Mouse (Mus musculus): ENCODE data around the gene Cacna2d1. TPM values are rescaled to one million over a fixed set of nuclear protein-coding genes. Genes with fewer than 3 reads are reported as not detected.

Cacna2d1 gene
- total RNA-seq, 2 experiments from 2014 or later: 196 to 212 TPM

- intact Hi-C loops (cut with DNase I): no loop called here
- peak in 1 of 2 experiments; percentile 25 for DNase-seq (ENCODE audit: low spot score in 2 of 2)
Observed at GRCm38 (mm10) chr5:15974652-15975051, 40.2 kb downstream of the Cacna2d1 start.

GRCm38 (mm10) chr5:15979225-15979624 lies 44.7 kb downstream of the Cacna2d1 start:
- intact Hi-C loops (cut with DNase I): no loop called here

GRCm38 (mm10) chr5:15982573-15982972 lies 48.1 kb downstream of the Cacna2d1 start:
- intact Hi-C loops (cut with DNase I): no loop called here
- no peak for DNase-seq (ENCODE audit: low spot score in 2 of 2)

More at GRCm38 (mm10) chr5:15979225-15979624, 44.7 kb downstream of the Cacna2d1 start:
- DNase-seq (ENCODE audit: low spot score in 2 of 2): no peak

GRCm38 (mm10) chr5:15983354-15983753 lies 48.9 kb downstream of the Cacna2d1 start:
- intact Hi-C loops (cut with DNase I): no loop called here
- no peak for DNase-seq (ENCODE audit: low spot score in 2 of 2)

GRCm38 (mm10) chr5:15985228-15985858 lies 50.9 kb downstream of the Cacna2d1 start:
- DNase-seq (ENCODE audit: low spot score in 2 of 2): no peak
- intact Hi-C loops (cut with DNase I): no loop called here

- no peak for DNase-seq (ENCODE audit: low spot score in 2 of 2)
- intact Hi-C loops (cut with DNase I): no loop called here
Observed at GRCm38 (mm10) chr5:15985901-15986300, 51.4 kb downstream of the Cacna2d1 start.

- intact Hi-C loops (cut with DNase I): no loop called here
- no peak for DNase-seq (ENCODE audit: low spot score in 2 of 2)
Observed at GRCm38 (mm10) chr5:15991428-15992139, 57.1 kb downstream of the Cacna2d1 start.

- no peak for DNase-seq (ENCODE audit: low spot score in 2 of 2)
- intact Hi-C loops (cut with DNase I): no loop called here
Observed at GRCm38 (mm10) chr5:15993252-15993944, 58.9 kb downstream of the Cacna2d1 start.

- no peak for DNase-seq (ENCODE audit: low spot score in 2 of 2)
- intact Hi-C loops (cut with DNase I): no loop called here
Observed at GRCm38 (mm10) chr5:15997190-15997589, 62.7 kb downstream of the Cacna2d1 start.

- intact Hi-C loops (cut with DNase I): no loop called here
- DNase-seq (ENCODE audit: low spot score in 2 of 2): no peak
Observed at GRCm38 (mm10) chr5:15997769-15998168, 63.3 kb downstream of the Cacna2d1 start.

- intact Hi-C loops (cut with DNase I): loop anchor here (5.0 kb wide), 1 partner anchor 64 kb away; no protein-coding TSS in a partner anchor
- peak; percentile 32 to 49 for DNase-seq (ENCODE audit: low spot score in 2 of 2)
Observed at GRCm38 (mm10) chr5:16000917-16001316, 66.4 kb downstream of the Cacna2d1 start.

GRCm38 (mm10) chr5:16002431-16003063 lies 68.1 kb downstream of the Cacna2d1 start:
- no peak for DNase-seq (ENCODE audit: low spot score in 2 of 2)
- intact Hi-C loops (cut with DNase I): loop anchor here (5.0 kb wide), 1 partner anchor 65 kb away; no protein-coding TSS in a partner anchor

GRCm38 (mm10) chr5:16004305-16004704 lies 69.8 kb downstream of the Cacna2d1 start:
- DNase-seq (ENCODE audit: low spot score in 2 of 2): no peak
- intact Hi-C loops (cut with DNase I): loop anchor here (5.0 kb wide), 1 partner anchor 67 kb away; no protein-coding TSS in a partner anchor

GRCm38 (mm10) chr5:16006964-16007363 lies 72.5 kb downstream of the Cacna2d1 start:
- intact Hi-C loops (cut with DNase I): no loop called here
- DNase-seq (ENCODE audit: low spot score in 2 of 2): no peak

GRCm38 (mm10) chr5:16013649-16014048 lies 79.2 kb downstream of the Cacna2d1 start:
- intact Hi-C loops (cut with DNase I): no loop called here

GRCm38 (mm10) chr5:16014392-16014791 lies 79.9 kb downstream of the Cacna2d1 start:
- DNase-seq (ENCODE audit: low spot score in 2 of 2): no peak
- intact Hi-C loops (cut with DNase I): no loop called here

More at GRCm38 (mm10) chr5:16013649-16014048, 79.2 kb downstream of the Cacna2d1 start:
- no peak for DNase-seq (ENCODE audit: low spot score in 2 of 2)

- DNase-seq (ENCODE audit: low spot score in 2 of 2): no peak
- intact Hi-C loops (cut with DNase I): no loop called here
Observed at GRCm38 (mm10) chr5:16024626-16025417, 90.3 kb downstream of the Cacna2d1 start.

GRCm38 (mm10) chr5:16028881-16029280 lies 94.4 kb downstream of the Cacna2d1 start:
- intact Hi-C loops (cut with DNase I): no loop called here
- no peak for DNase-seq (ENCODE audit: low spot score in 2 of 2)

GRCm38 (mm10) chr5:16029481-16029880 lies 95.0 kb downstream of the Cacna2d1 start:
- DNase-seq (ENCODE audit: low spot score in 2 of 2): no peak
- intact Hi-C loops (cut with DNase I): no loop called here
